9 mouse cellular contexts compared by ENCODE assay signal in the genomic region with DNA sequence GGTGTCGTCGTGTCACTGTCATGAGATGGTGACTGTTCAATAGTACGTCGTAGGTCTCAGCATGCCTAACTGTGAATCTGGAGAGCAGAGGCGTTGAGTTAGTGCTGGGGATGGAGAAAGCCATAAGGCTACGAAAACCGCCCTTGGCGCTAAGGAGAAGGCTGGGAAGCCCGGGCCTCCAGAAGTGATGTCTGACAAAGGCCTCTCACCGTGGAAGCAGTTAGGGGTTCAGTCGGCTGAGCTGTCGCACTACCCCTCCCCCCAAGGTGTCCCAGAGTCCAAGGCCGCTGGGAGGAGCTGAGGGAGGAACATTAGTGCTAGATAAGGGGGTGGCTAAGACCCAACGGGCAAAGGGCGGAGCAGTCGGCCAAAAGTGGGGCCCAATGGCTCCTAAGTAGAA. TPM values are rescaled to one million over a fixed set of nuclear protein-coding genes. Genes with fewer than 3 reads are reported as not detected.
A peak's percentile ranks its signal among the peaks of the same experiment; 100 is the strongest.
DNase-seq lines count a peak whose midpoint lies in the region; ATAC-seq and TF ChIP-seq lines count a peak whose summit lies in the region.
"Had no signal": no experiment of that assay in that cellular context is flagged by ENCODE, and none has a peak within 500 bp of the region (broad histone marks: within the 10 kb centered on the region; RNA-seq: fewer than 3 reads in every experiment).

No protein-coding gene starts in this region.

- TF ChIP-seq EP300 in stomach, postnatal 0 days (optimal IDR thresholded peaks at IDR 0.05) = no peak

- no peak overlapping the region for H3K4me3 ChIP-seq in midbrain, embryonic 13.5 days (replicated peaks)
- H3K4me3 ChIP-seq in midbrain, embryonic 14.5 days (replicated peaks; ENCODE audit: low read depth, low read length) = no peak overlapping the region
- H3K4me3 ChIP-seq in limb, embryonic 10.5 days = peak overlapping the region; percentile 48
- H3K4me3 ChIP-seq in stomach, postnatal 0 days (ENCODE audit: low read depth, low read length) = no peak overlapping the region

- no peak for ATAC-seq in midbrain, embryonic 13.5 days
- no peak for ATAC-seq in midbrain, embryonic 14.5 days (ENCODE audit: low FRiP score, low TSS enrichment)
- ATAC-seq in stomach, postnatal 0 days (ENCODE audit: low FRiP score, low TSS enrichment) = 0 out of 2 replicates have a peak, but pooled peaks have one; percentile 16

- H3K27ac ChIP-seq in midbrain, embryonic 13.5 days = no peak overlapping the region
- no peak overlapping the region for H3K27ac ChIP-seq in midbrain, embryonic 14.5 days (replicated peaks; ENCODE audit: low read depth, low read length)
- H3K27ac ChIP-seq in limb, embryonic 10.5 days = peak overlapping the region; percentile 19; the same call in 1 of the 2 replicates
- H3K27ac ChIP-seq in stomach, postnatal 0 days (replicated peaks) = no peak overlapping the region

- TF ChIP-seq CTCF in stomach, postnatal 0 days (IDR thresholded peaks at IDR 0.05; ENCODE audit: low read depth) = no peak

- 6% methylated on average over 16 of the region's 16 CpGs for WGBS in midbrain, embryonic 13.5 days
- WGBS in midbrain, embryonic 14.5 days = 4% methylated on average over 16 of the region's 16 CpGs
- 3% methylated on average over 16 of the region's 16 CpGs for WGBS in limb, embryonic 10.5 days
- WGBS in stomach, postnatal 0 days = 9% methylated on average over 16 of the region's 16 CpGs

- H3K9me3 ChIP-seq in midbrain, embryonic 13.5 days = no peaks in the 10 kb centered on the region
- no peaks in the 10 kb centered on the region for H3K9me3 ChIP-seq in midbrain, embryonic 14.5 days (ENCODE audit: control insufficient read depth, low read length)
- no peaks in the 10 kb centered on the region for H3K9me3 ChIP-seq in limb, embryonic 10.5 days (replicated peaks)
- H3K9me3 ChIP-seq in stomach, postnatal 0 days (ENCODE audit: control insufficient read depth, low read length) = no peaks in the 10 kb centered on the region

- no peaks in the 10 kb centered on the region for H3K36me3 ChIP-seq in midbrain, embryonic 13.5 days
- no peaks in the 10 kb centered on the region for H3K36me3 ChIP-seq in midbrain, embryonic 14.5 days (ENCODE audit: control insufficient read depth, insufficient read depth, low read length)
- no peaks in the 10 kb centered on the region for H3K36me3 ChIP-seq in limb, embryonic 10.5 days
- no peaks in the 10 kb centered on the region for H3K36me3 ChIP-seq in stomach, postnatal 0 days (ENCODE audit: control insufficient read depth, insufficient read depth, low read length)

- peaks cover 76% of the 10 kb centered on the region for H3K27me3 ChIP-seq in midbrain, embryonic 13.5 days
- peaks cover 56% of the 10 kb centered on the region for H3K27me3 ChIP-seq in midbrain, embryonic 14.5 days (ENCODE audit: control insufficient read depth, insufficient read depth, low read length)
- peaks cover 82% of the 10 kb centered on the region for H3K27me3 ChIP-seq in limb, embryonic 10.5 days (ENCODE audit: low read depth, poor library complexity, severe bottlenecking)
- peaks cover 24% of the 10 kb centered on the region for H3K27me3 ChIP-seq in stomach, postnatal 0 days (ENCODE audit: control insufficient read depth, insufficient read depth, low read length)

- peak; percentile 69 for DNase-seq in adrenal gland, postnatal 14 days
- DNase-seq in adrenal gland, postnatal 4 days (ENCODE audit: low spot score in 2 of 2) = no peak
- DNase-seq in midbrain, embryonic 14.5 days = no peak
- peak; percentile 50 for DNase-seq in limb, embryonic 10.5 days (ENCODE audit: low spot score)
- DNase-seq in stomach, postnatal 0 days (ENCODE audit: low spot score) = no peak
- no peak for DNase-seq in Muller cell, postnatal 12 days (ENCODE audit: inconsistent ontology term)
- DNase-seq in frontal cortex, adult 2 months (ENCODE audit: extremely low spot score in 1 of 2, low spot score in 1 of 2) = no peak
- DNase-seq: lung, adult 18-20 months had no signal

- H3K4me2 ChIP-seq in midbrain, embryonic 13.5 days (replicated peaks) = peak overlapping the region; percentile 39; the same call in 1 of the 2 replicates
- H3K4me2 ChIP-seq in midbrain, embryonic 14.5 days (ENCODE audit: low read length) = no peak overlapping the region
- peak overlapping the region; percentile 14; the same call in 1 of the 2 replicates for H3K4me2 ChIP-seq in stomach, postnatal 0 days (replicated peaks; ENCODE audit: low read depth)

- H3K4me1 ChIP-seq in midbrain, embryonic 13.5 days (replicated peaks) = peaks cover 15% of the 10 kb centered on the region
- 0 out of 2 replicates have a peak, but pooled peaks cover 3% of the 10 kb centered on the region for H3K4me1 ChIP-seq in midbrain, embryonic 14.5 days (ENCODE audit: control insufficient read depth, insufficient read depth, low read length)
- peaks cover 30% of the 10 kb centered on the region for H3K4me1 ChIP-seq in limb, embryonic 10.5 days
- no peaks in the 10 kb centered on the region for H3K4me1 ChIP-seq in stomach, postnatal 0 days (replicated peaks; ENCODE audit: control insufficient read depth, insufficient read depth)

- no peak overlapping the region for H3K9ac ChIP-seq in midbrain, embryonic 13.5 days (replicated peaks)
- H3K9ac ChIP-seq in midbrain, embryonic 14.5 days (replicated peaks; ENCODE audit: low read length) = no peak overlapping the region
- no peak overlapping the region for H3K9ac ChIP-seq in stomach, postnatal 0 days (ENCODE audit: low read length)

RNA-seq across cellular contexts. Expression of a gene that starts 0.7 kb away (rescaled TPM):
- total RNA-seq in adrenal gland, postnatal 14 days (2021) = 0.60 and 5.8 TPM in 2 replicates
- 1 to 10 TPM; 1.3 to 3.1 TPM for total RNA-seq in adrenal gland, postnatal 4 days (2021)
- 0.09 TPM in 1 of 2 replicates, not detected in the other for polyA plus RNA-seq in midbrain, embryonic 13.5 days (2015; fragmentation: Nextera tagmentation; extraction: Ambion mirVana)
- 0.08 TPM in 1 of 2 replicates, not detected in the other for polyA plus RNA-seq in midbrain, embryonic 14.5 days (2014; fragmentation: Nextera tagmentation; extraction: Ambion mirVana)
- polyA plus RNA-seq in limb, embryonic 10.5 days (2016; fragmentation: Nextera tagmentation; extraction: Ambion mirVana) = 0.09 and 0.20 TPM in 2 replicates
- polyA plus RNA-seq in stomach, postnatal 0 days (2015; fragmentation: Nextera tagmentation; extraction: Ambion mirVana) = 0.07 TPM in 1 of 2 replicates, not detected in the other
- 0.04 and 0.06 TPM in 2 replicates for polyA plus RNA-seq in frontal cortex, adult 2 months (2012; rRNA removed)

RNA-seq across cellular contexts. Expression of a gene that starts 10.2 kb away (rescaled TPM):
- total RNA-seq in adrenal gland, postnatal 14 days (2021) = 14.4 and 16.5 TPM in 2 replicates
- 10 to 100 TPM; 21.8 to 22.5 TPM for total RNA-seq in adrenal gland, postnatal 4 days (2021)
- 40.5 and 42.5 TPM in 2 replicates for polyA plus RNA-seq in midbrain, embryonic 13.5 days (2015; fragmentation: Nextera tagmentation; extraction: Ambion mirVana)
- 32.8 and 36.1 TPM in 2 replicates for polyA plus RNA-seq in midbrain, embryonic 14.5 days (2014; fragmentation: Nextera tagmentation; extraction: Ambion mirVana)
- 34.0 and 39.6 TPM in 2 replicates for polyA plus RNA-seq in limb, embryonic 10.5 days (2016; fragmentation: Nextera tagmentation; extraction: Ambion mirVana)
- 13.8 and 14.5 TPM in 2 replicates for polyA plus RNA-seq in stomach, postnatal 0 days (2015; fragmentation: Nextera tagmentation; extraction: Ambion mirVana)
- 28.1 TPM in 2 replicates for polyA plus RNA-seq in frontal cortex, adult 2 months (2012; rRNA removed)

RNA-seq across cellular contexts. Expression of a gene that starts 38.4 kb away (rescaled TPM):
- not detected in 2 replicates for total RNA-seq in adrenal gland, postnatal 14 days (2021)
- 10 to 100 TPM in 1 of 2 experiments, not detected in 1; 25.9 TPM for total RNA-seq in adrenal gland, postnatal 4 days (2021)
- not detected in 2 replicates for polyA plus RNA-seq in midbrain, embryonic 13.5 days (2015; fragmentation: Nextera tagmentation; extraction: Ambion mirVana)
- polyA plus RNA-seq in midbrain, embryonic 14.5 days (2014; fragmentation: Nextera tagmentation; extraction: Ambion mirVana) = not detected in 2 replicates
- polyA plus RNA-seq in limb, embryonic 10.5 days (2016; fragmentation: Nextera tagmentation; extraction: Ambion mirVana) = not detected in 2 replicates
- 63.0 and 64.3 TPM in 2 replicates for polyA plus RNA-seq in stomach, postnatal 0 days (2015; fragmentation: Nextera tagmentation; extraction: Ambion mirVana)
- not detected in 2 replicates for polyA plus RNA-seq in frontal cortex, adult 2 months (2012; rRNA removed)

RNA-seq across cellular contexts. Expression of a gene that starts 39.1 kb away (rescaled TPM):
- 78.7 and 81.0 TPM in 2 replicates for total RNA-seq in adrenal gland, postnatal 14 days (2021)
- 10 to 100 TPM; 83.5 to 83.6 TPM for total RNA-seq in adrenal gland, postnatal 4 days (2021)
- 141 and 156 TPM in 2 replicates for polyA plus RNA-seq in midbrain, embryonic 13.5 days (2015; fragmentation: Nextera tagmentation; extraction: Ambion mirVana)
- 76.0 and 80.9 TPM in 2 replicates for polyA plus RNA-seq in midbrain, embryonic 14.5 days (2014; fragmentation: Nextera tagmentation; extraction: Ambion mirVana)
- 125 and 146 TPM in 2 replicates for polyA plus RNA-seq in limb, embryonic 10.5 days (2016; fragmentation: Nextera tagmentation; extraction: Ambion mirVana)
- polyA plus RNA-seq in stomach, postnatal 0 days (2015; fragmentation: Nextera tagmentation; extraction: Ambion mirVana) = 70.0 and 99.4 TPM in 2 replicates
- polyA plus RNA-seq in frontal cortex, adult 2 months (2012; rRNA removed) = 32.9 and 35.5 TPM in 2 replicates

RNA-seq across cellular contexts. Expression of a gene that starts 43.4 kb away (rescaled TPM):
- 82.8 and 83.7 TPM in 2 replicates for total RNA-seq in adrenal gland, postnatal 14 days (2021)
- 10 to 100 TPM; 86.3 to 93.3 TPM for total RNA-seq in adrenal gland, postnatal 4 days (2021)
- polyA plus RNA-seq in midbrain, embryonic 13.5 days (2015; fragmentation: Nextera tagmentation; extraction: Ambion mirVana) = 31.4 and 32.9 TPM in 2 replicates
- polyA plus RNA-seq in midbrain, embryonic 14.5 days (2014; fragmentation: Nextera tagmentation; extraction: Ambion mirVana) = 31.6 and 43.7 TPM in 2 replicates
- 41.4 and 41.6 TPM in 2 replicates for polyA plus RNA-seq in limb, embryonic 10.5 days (2016; fragmentation: Nextera tagmentation; extraction: Ambion mirVana)
- polyA plus RNA-seq in stomach, postnatal 0 days (2015; fragmentation: Nextera tagmentation; extraction: Ambion mirVana) = 19.2 and 19.4 TPM in 2 replicates
- 87.5 and 91.4 TPM in 2 replicates for polyA plus RNA-seq in frontal cortex, adult 2 months (2012; rRNA removed)

Comparison
In these comparisons a context has a peak if more than half of its experiments do, and no peak if none do; other contexts are left out.
1. DNase-seq: peak in adrenal gland, postnatal 14 days (single experiment) and limb, embryonic 10.5 days (single experiment); none in adrenal gland, postnatal 4 days (0 of 2), midbrain, embryonic 14.5 days (single experiment), stomach, postnatal 0 days (single experiment), Muller cell, postnatal 12 days (single experiment) and frontal cortex, adult 2 months (0 of 2).
2. RNA of a gene that starts 38.4 kb away (polyA plus RNA-seq): 63.0 to 64.3 TPM in stomach, postnatal 0 days; not detected in midbrain, embryonic 14.5 days, not detected in midbrain, embryonic 13.5 days, not detected in limb, embryonic 10.5 days and not detected in frontal cortex, adult 2 months; every median in the first group is over 10 times any median in the second.